Mouse (Mus musculus) lung, embryonic 16.5 days (tissue): ENCODE results near the gene Lrp2. TPM values are rescaled to one million over a fixed set of nuclear protein-coding genes. Genes with fewer than 3 reads are reported as not detected.
A peak's percentile ranks its signal among the peaks of the same experiment; 100 is the strongest.

Source experiments
- ATAC-seq: fragments of 200-750 bp; cut with Nextera tagmentation; 2 replicates; pipeline ENCODE4 v1.8.0; 2017; ENCODE audit warnings: low read depth, mild to moderate bottlenecking, moderate library complexity
- H3K27ac ChIP-seq: fragments of 300-500 bp; sonication (generic); 2 replicates; pipeline ENCODE4 v1.5.1; 2014; ENCODE audit warnings: mild to moderate bottlenecking, control low read depth, low read length
- H3K27me3 ChIP-seq: fragments of 300-500 bp; sonication (generic); 2 replicates; pipeline ENCODE4 v1.6.1; 2014; ENCODE audit warnings: low read depth, low read length, mixed read lengths; ENCODE audit not compliant: control insufficient read depth, insufficient read depth
- H3K36me3 ChIP-seq: fragments of 300-500 bp; sonication (generic); 2 replicates; pipeline ENCODE4 v1.6.1; 2014; ENCODE audit warnings: low read length; ENCODE audit not compliant: control insufficient read depth, insufficient read depth
- H3K4me1 ChIP-seq: fragments of 300-500 bp; sonication (generic); replicated peaks from 2 replicates; pipeline ENCODE4 v1.6.1; 2014; ENCODE audit warnings: low read length, mixed read lengths; ENCODE audit not compliant: control insufficient read depth, insufficient read depth
- H3K4me2 ChIP-seq: fragments of 300-500 bp; sonication (generic); 2 replicates; pipeline ENCODE4 v1.6.1; 2014; ENCODE audit warnings: low read depth, low read length, control low read depth
- H3K4me3 ChIP-seq: fragments of 300-500 bp; sonication (generic); 2 replicates; pipeline ENCODE4 v1.5.1; 2014; ENCODE audit warnings: mild to moderate bottlenecking, low read length, control low read depth
- H3K9ac ChIP-seq: fragments of 300-500 bp; sonication (generic); 2 replicates; pipeline ENCODE4 v1.6.1; 2014; ENCODE audit warnings: low read length, control low read depth
- H3K9me3 ChIP-seq: fragments of 300-500 bp; sonication (generic); 2 replicates; pipeline ENCODE4 v1.6.1; 2016; ENCODE audit warnings: low read length; ENCODE audit not compliant: control insufficient read depth
- WGBS: fragments of 180-500 bp; shearing (Covaris S2); extraction: QIAGEN DNeasy Blood & Tissue Kit; methylation state at CpG from one replicate; pipeline ENCODE4 v1.1.7; 2014; 5-methylcytosine and 5-hydroxymethylcytosine counted together
- polyA plus RNA-seq: library from polyadenylated mRNA; unstranded; fragments of >200 nt; fragmentation: Nextera tagmentation; extraction: Ambion mirVana; gene quantifications from 2 replicates; pipeline ENCODE4 v1.2.1, GENCODE M21; 2015

The Lrp2 gene
- polyA plus RNA-seq, 1 experiment from 2014 or later: 0.29 TPM

GRCm38 (mm10) chr2:69448581-69448980 lies 137.3 kb downstream of the Lrp2 start:
- no peak overlapping the region for H3K4me3 ChIP-seq
- no peaks in the 10 kb centered on the region for H3K9me3 ChIP-seq
- no peak overlapping the region for H3K4me2 ChIP-seq
- H3K36me3 ChIP-seq: no peaks in the 10 kb centered on the region
- H3K27ac ChIP-seq: no peak overlapping the region
- no peak overlapping the region for H3K9ac ChIP-seq
- no peak for ATAC-seq
- 76% methylated on average over 4 of the region's 4 CpGs for WGBS
- no peaks in the 10 kb centered on the region for H3K4me1 ChIP-seq
- H3K27me3 ChIP-seq: no peaks in the 10 kb centered on the region

- Histone ChIP-seq H3K9ac (no peak overlapping the region), H3K4me1 (no peaks in the 10 kb centered on the region), H3K4me2 (no peak overlapping the region), H3K27me3 (no peaks in the 10 kb centered on the region), H3K36me3 (no peaks in the 10 kb centered on the region), H3K9me3 (no peaks in the 10 kb centered on the region), H3K4me3 (no peak overlapping the region), H3K27ac (no peak overlapping the region)
- WGBS: 48% methylated on average over 4 of the region's 4 CpGs
- ATAC-seq: no peak
Measured at GRCm38 (mm10) chr2:69445896-69446472, 139.9 kb downstream of the Lrp2 start.

- H3K27me3 ChIP-seq: no peaks in the 10 kb centered on the region
- no peak for ATAC-seq
- H3K9ac ChIP-seq: no peak overlapping the region
- WGBS: 34% methylated on average over 3 of the region's 3 CpGs
- H3K9me3 ChIP-seq: no peaks in the 10 kb centered on the region
- no peak overlapping the region for H3K4me3 ChIP-seq
- H3K36me3 ChIP-seq: no peaks in the 10 kb centered on the region
- no peak overlapping the region for H3K27ac ChIP-seq
- H3K4me1 ChIP-seq: no peaks in the 10 kb centered on the region
- H3K4me2 ChIP-seq: no peak overlapping the region
Measured at GRCm38 (mm10) chr2:69441656-69442055, 144.2 kb downstream of the Lrp2 start.

- Histone ChIP-seq H3K4me1 (no peaks in the 10 kb centered on the region), H3K36me3 (no peaks in the 10 kb centered on the region), H3K4me2 (no peak overlapping the region), H3K4me3 (no peak overlapping the region), H3K9ac (no peak overlapping the region), H3K9me3 (no peaks in the 10 kb centered on the region), H3K27me3 (no peaks in the 10 kb centered on the region), H3K27ac (no peak overlapping the region)
- 31% methylated on average over 3 of the region's 3 CpGs for WGBS
- ATAC-seq: 0 out of 2 replicates have a peak, but pooled peaks have one; percentile 41
Measured at GRCm38 (mm10) chr2:69428116-69428515, 157.7 kb downstream of the Lrp2 start.

- no peaks in the 10 kb centered on the region for H3K36me3 ChIP-seq
- 81% methylated on average over 10 of the region's 10 CpGs for WGBS
- no peaks in the 10 kb centered on the region for H3K27me3 ChIP-seq
- no peak overlapping the region for H3K4me2 ChIP-seq
- no peak for ATAC-seq
- no peak overlapping the region for H3K9ac ChIP-seq
- H3K4me1 ChIP-seq: no peaks in the 10 kb centered on the region
- H3K4me3 ChIP-seq: no peak overlapping the region
- no peaks in the 10 kb centered on the region for H3K9me3 ChIP-seq
- no peak overlapping the region for H3K27ac ChIP-seq
Measured at GRCm38 (mm10) chr2:69427141-69427540, 158.7 kb downstream of the Lrp2 start.

GRCm38 (mm10) chr2:69426081-69426480 lies 159.8 kb downstream of the Lrp2 start:
- no peak overlapping the region for H3K4me3 ChIP-seq
- no peak overlapping the region for H3K9ac ChIP-seq
- ATAC-seq: no peak
- H3K9me3 ChIP-seq: no peaks in the 10 kb centered on the region
- H3K27me3 ChIP-seq: no peaks in the 10 kb centered on the region
- no peaks in the 10 kb centered on the region for H3K4me1 ChIP-seq
- no peaks in the 10 kb centered on the region for H3K36me3 ChIP-seq
- 85% methylated on average over 1 of the region's 1 CpGs for WGBS
- H3K4me2 ChIP-seq: no peak overlapping the region
- H3K27ac ChIP-seq: no peak overlapping the region

- H3K4me3 ChIP-seq: no peak overlapping the region
- H3K27ac ChIP-seq: no peak overlapping the region
- H3K27me3 ChIP-seq: no peaks in the 10 kb centered on the region
- no peak overlapping the region for H3K9ac ChIP-seq
- H3K4me2 ChIP-seq: no peak overlapping the region
- 38% methylated on average over 5 of the region's 5 CpGs for WGBS
- H3K9me3 ChIP-seq: no peaks in the 10 kb centered on the region
- no peak for ATAC-seq
- H3K36me3 ChIP-seq: no peaks in the 10 kb centered on the region
- no peaks in the 10 kb centered on the region for H3K4me1 ChIP-seq
Measured at GRCm38 (mm10) chr2:69424829-69425228, 161.0 kb downstream of the Lrp2 start.

GRCm38 (mm10) chr2:69418294-69418881 lies 167.5 kb downstream of the Lrp2 start:
- Histone ChIP-seq H3K9me3 (no peaks in the 10 kb centered on the region), H3K36me3 (no peaks in the 10 kb centered on the region), H3K4me1 (no peaks in the 10 kb centered on the region), H3K4me3 (no peak overlapping the region), H3K27me3 (no peaks in the 10 kb centered on the region), H3K9ac (no peak overlapping the region), H3K27ac (no peak overlapping the region), H3K4me2 (no peak overlapping the region)
- 20% methylated on average over 11 of the region's 11 CpGs for WGBS
- no peak for ATAC-seq

GRCm38 (mm10) chr2:69415070-69415469 lies 170.8 kb downstream of the Lrp2 start:
- no peaks in the 10 kb centered on the region for H3K27me3 ChIP-seq
- no peaks in the 10 kb centered on the region for H3K9me3 ChIP-seq
- no peak overlapping the region for H3K4me3 ChIP-seq
- no peak overlapping the region for H3K4me2 ChIP-seq
- no peak overlapping the region for H3K27ac ChIP-seq
- no peak for ATAC-seq
- 78% methylated on average over 6 of the region's 6 CpGs for WGBS
- no peaks in the 10 kb centered on the region for H3K4me1 ChIP-seq
- H3K9ac ChIP-seq: no peak overlapping the region
- H3K36me3 ChIP-seq: no peaks in the 10 kb centered on the region
